Mouse (Mus musculus) hindbrain, embryonic 15.5 days (tissue): ENCODE data around the gene Kat6b. TPM values are rescaled to one million over a fixed set of nuclear protein-coding genes. Genes with fewer than 3 reads are reported as not detected.
A peak's percentile ranks its signal among the peaks of the same experiment; 100 is the strongest.

Experiments used
- ATAC-seq: fragments of 200-750 bp; cut with Nextera tagmentation; 2 replicates; pipeline ENCODE4 v1.8.0; 2017; ENCODE audit warnings: low read depth, moderate number of reproducible peaks, moderate TSS enrichment; ENCODE audit not compliant: low FRiP score
- H3K27ac ChIP-seq: fragments of 300-500 bp; sonication (generic); replicated peaks from 2 replicates; pipeline ENCODE4 v1.5.1; 2015; ENCODE audit warnings: mild to moderate bottlenecking, inconsistent platforms
- H3K27me3 ChIP-seq: fragments of 300-500 bp; sonication (generic); 2 replicates; pipeline ENCODE4 v1.6.1; 2015; ENCODE audit warnings: control low read depth, inconsistent platforms
- H3K36me3 ChIP-seq: fragments of 300-500 bp; sonication (generic); 2 replicates; pipeline ENCODE4 v1.6.1; 2015; ENCODE audit warnings: control low read depth, inconsistent platforms
- H3K4me1 ChIP-seq: fragments of 300-500 bp; sonication (generic); replicated peaks from 2 replicates; pipeline ENCODE4 v1.6.1; 2015; ENCODE audit warnings: control low read depth, inconsistent platforms
- H3K4me2 ChIP-seq: fragments of 300-500 bp; sonication (generic); 2 replicates; pipeline ENCODE4 v1.6.1; 2015; ENCODE audit warnings: moderate library complexity, mild to moderate bottlenecking, inconsistent platforms
- H3K4me3 ChIP-seq: fragments of 300-500 bp; sonication (generic); 2 replicates; pipeline ENCODE4 v1.5.1; 2015; ENCODE audit warnings: mild to moderate bottlenecking, inconsistent platforms
- H3K9ac ChIP-seq: fragments of 300-500 bp; sonication (generic); 2 replicates; pipeline ENCODE4 v1.6.1; 2015; ENCODE audit warnings: inconsistent platforms
- H3K9me3 ChIP-seq: fragments of 300-500 bp; sonication (generic); 2 replicates; pipeline ENCODE4 v1.6.1; 2016; ENCODE audit warnings: control low read depth, inconsistent platforms
- WGBS: fragments of 180-500 bp; shearing (Covaris S2); methylation state at CpG from one replicate; pipeline ENCODE4 v1.1.7; 2015; 5-methylcytosine and 5-hydroxymethylcytosine counted together
- polyA plus RNA-seq: library from polyadenylated mRNA; unstranded; fragments of >200 nt; fragmentation: Nextera tagmentation; extraction: Ambion mirVana; gene quantifications from 2 replicates; pipeline ENCODE4 v1.2.1, GENCODE M21; 2015

Kat6b gene
- polyA plus RNA-seq, 1 experiment from 2014 or later = 17.6 TPM

DNA sequence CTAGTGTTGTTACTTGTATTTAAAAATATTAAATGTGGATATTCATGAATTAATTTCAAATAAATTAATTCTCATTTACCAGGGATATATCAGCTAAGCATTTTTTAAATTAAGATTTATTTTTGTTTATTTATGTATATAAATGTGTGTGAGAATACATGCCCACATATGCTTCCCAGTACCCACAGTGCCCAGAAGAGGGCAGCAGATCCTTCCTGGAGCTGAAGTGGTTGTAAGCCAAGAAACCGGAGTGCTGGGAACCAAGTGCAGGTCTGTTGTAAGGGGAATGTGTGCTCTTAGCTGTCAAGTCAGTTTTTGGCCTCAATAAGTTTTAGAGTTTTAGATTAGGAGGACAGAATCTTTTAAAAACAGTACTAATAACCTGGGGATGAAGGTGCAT lies 110.9 kb downstream of the Kat6b start:
- WGBS = 100% methylated on average over 1 of the region's 1 CpGs
- H3K9me3 ChIP-seq = no peaks in the 10 kb centered on the region
- no peak overlapping the region for H3K4me3 ChIP-seq
- H3K36me3 ChIP-seq = no peaks in the 10 kb centered on the region
- no peak overlapping the region for H3K9ac ChIP-seq
- H3K27ac ChIP-seq = no peak overlapping the region
- H3K27me3 ChIP-seq = no peaks in the 10 kb centered on the region
- H3K4me2 ChIP-seq = no peak overlapping the region
- 0 out of 2 replicates have a peak, but pooled peaks cover 4% of the 10 kb centered on the region for H3K4me1 ChIP-seq
- no peak for ATAC-seq

GRCm38 (mm10) chr14:21592985-21593750 lies 111.9 kb downstream of the Kat6b start:
- Histone ChIP-seq H3K27ac (no peak overlapping the region), H3K9me3 (no peaks in the 10 kb centered on the region), H3K36me3 (no peaks in the 10 kb centered on the region), H3K4me3 (no peak overlapping the region), H3K27me3 (no peaks in the 10 kb centered on the region), H3K9ac (no peak overlapping the region), H3K4me1 (0 out of 2 replicates have a peak, but pooled peaks cover 4% of the 10 kb centered on the region), H3K4me2 (no peak overlapping the region)
- WGBS = 76% methylated on average over 8 of the region's 8 CpGs
- no peak for ATAC-seq

GRCm38 (mm10) chr14:21599446-21600173 lies 118.4 kb downstream of the Kat6b start:
- Histone ChIP-seq H3K4me2 (no peak overlapping the region), H3K4me1 (peaks cover 28% of the 10 kb centered on the region), H3K9ac (no peak overlapping the region), H3K27ac (peak overlapping the region; percentile 58), H3K9me3 (no peaks in the 10 kb centered on the region), H3K36me3 (no peaks in the 10 kb centered on the region), H3K27me3 (no peaks in the 10 kb centered on the region), H3K4me3 (no peak overlapping the region)
- 0 out of 2 replicates have a peak, but pooled peaks have one; percentile 46 for ATAC-seq
- WGBS = 30% methylated on average over 9 of the region's 9 CpGs

DNA sequence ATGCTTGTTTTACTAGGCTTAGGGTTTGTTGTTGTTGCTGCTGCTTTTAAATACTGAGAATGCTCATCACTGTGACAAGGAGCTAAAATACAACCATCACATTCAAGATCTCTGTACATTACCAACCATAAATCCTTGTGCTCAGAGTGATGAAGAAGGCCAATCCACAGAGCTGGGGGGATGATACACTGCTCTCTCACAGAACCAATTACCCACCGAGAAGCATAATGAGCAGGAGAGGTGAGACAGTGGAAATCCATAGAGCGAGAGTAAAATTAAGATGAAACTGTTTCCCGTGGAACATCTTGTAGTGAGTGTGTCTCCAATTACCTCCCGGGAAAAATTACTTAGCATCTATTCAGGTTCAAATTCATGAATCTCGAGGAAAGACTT lies 118.9 kb downstream of the Kat6b start:
- 0 out of 2 replicates have a peak, but pooled peaks have one; percentile 49 for ATAC-seq
- Histone ChIP-seq H3K4me1 (peaks cover 28% of the 10 kb centered on the region), H3K9me3 (no peaks in the 10 kb centered on the region), H3K27ac (peak overlapping the region; percentile 58), H3K9ac (no peak overlapping the region), H3K27me3 (no peaks in the 10 kb centered on the region), H3K36me3 (no peaks in the 10 kb centered on the region), H3K4me2 (no peak overlapping the region), H3K4me3 (no peak overlapping the region)
- 31% methylated on average over 5 of the region's 5 CpGs for WGBS

- no peak overlapping the region for H3K4me3 ChIP-seq
- H3K36me3 ChIP-seq = no peaks in the 10 kb centered on the region
- 59% methylated on average over 1 of the region's 1 CpGs for WGBS
- no peak overlapping the region for H3K9ac ChIP-seq
- no peak overlapping the region for H3K4me2 ChIP-seq
- H3K4me1 ChIP-seq = peaks cover 28% of the 10 kb centered on the region
- H3K27me3 ChIP-seq = no peaks in the 10 kb centered on the region
- H3K27ac ChIP-seq = no peak overlapping the region
- H3K9me3 ChIP-seq = no peaks in the 10 kb centered on the region
- no peak for ATAC-seq
Measured at GRCm38 (mm10) chr14:21600628-21601027, 119.4 kb downstream of the Kat6b start.

GRCm38 (mm10) chr14:21602166-21602565 lies 120.9 kb downstream of the Kat6b start:
- H3K4me2 ChIP-seq = no peak overlapping the region
- 90% methylated on average over 12 of the region's 12 CpGs for WGBS
- no peaks in the 10 kb centered on the region for H3K27me3 ChIP-seq
- no peak overlapping the region for H3K9ac ChIP-seq
- no peaks in the 10 kb centered on the region for H3K36me3 ChIP-seq
- H3K9me3 ChIP-seq = no peaks in the 10 kb centered on the region
- no peak for ATAC-seq
- H3K4me3 ChIP-seq = no peak overlapping the region
- H3K27ac ChIP-seq = no peak overlapping the region
- peaks cover 28% of the 10 kb centered on the region for H3K4me1 ChIP-seq

GRCm38 (mm10) chr14:21602937-21603336 lies 121.7 kb downstream of the Kat6b start:
- ATAC-seq = no peak
- WGBS = 85% methylated on average over 4 of the region's 4 CpGs

GRCm38 (mm10) chr14:21607686-21608085 lies 126.5 kb downstream of the Kat6b start:
- H3K4me3 ChIP-seq = no peak overlapping the region
- H3K9ac ChIP-seq = no peak overlapping the region
- no peaks in the 10 kb centered on the region for H3K27me3 ChIP-seq
- H3K4me1 ChIP-seq = peaks cover 29% of the 10 kb centered on the region
- H3K9me3 ChIP-seq = no peaks in the 10 kb centered on the region
- 0 out of 2 replicates have a peak overlapping the region, but pooled peaks have one; percentile 5 for H3K4me2 ChIP-seq
- no peaks in the 10 kb centered on the region for H3K36me3 ChIP-seq
- H3K27ac ChIP-seq = peak overlapping the region; percentile 67
- 39% methylated on average over 4 of the region's 4 CpGs for WGBS
- ATAC-seq = no peak

More at GRCm38 (mm10) chr14:21602937-21603336, 121.7 kb downstream of the Kat6b start:
- H3K4me1 ChIP-seq = peaks cover 33% of the 10 kb centered on the region
- H3K4me2 ChIP-seq = no peak overlapping the region
- H3K4me3 ChIP-seq = no peak overlapping the region
- no peak overlapping the region for H3K9ac ChIP-seq
- no peaks in the 10 kb centered on the region for H3K9me3 ChIP-seq
- no peak overlapping the region for H3K27ac ChIP-seq
- no peaks in the 10 kb centered on the region for H3K27me3 ChIP-seq
- no peaks in the 10 kb centered on the region for H3K36me3 ChIP-seq

DNA sequence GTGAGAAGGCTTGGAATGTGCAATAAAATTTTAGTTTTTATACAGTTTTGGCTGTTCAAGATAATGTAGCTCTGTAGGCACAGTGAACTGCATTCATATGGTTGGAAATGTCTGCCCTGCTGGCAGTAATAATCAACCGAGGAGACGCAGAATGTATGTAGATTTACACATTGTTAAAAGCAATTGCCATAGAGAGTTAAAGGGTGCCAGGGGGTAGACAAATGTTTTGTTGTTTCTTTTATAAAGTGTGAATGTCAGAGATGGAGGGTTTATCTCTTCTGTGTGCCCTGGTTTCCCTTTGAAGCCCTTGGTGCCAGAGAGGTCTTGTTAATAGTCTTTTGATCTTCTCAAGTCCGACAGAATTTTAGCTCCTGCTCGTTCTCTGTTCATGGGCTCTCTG lies 127.7 kb downstream of the Kat6b start:
- no peak for ATAC-seq
- Histone ChIP-seq H3K9ac (no peak overlapping the region), H3K27ac (peak overlapping the region; percentile 67; the same call in 1 of the 2 replicates), H3K4me3 (no peak overlapping the region), H3K9me3 (no peaks in the 10 kb centered on the region), H3K4me2 (no peak overlapping the region), H3K27me3 (no peaks in the 10 kb centered on the region), H3K4me1 (peaks cover 35% of the 10 kb centered on the region), H3K36me3 (no peaks in the 10 kb centered on the region)
- WGBS = 28% methylated on average over 4 of the region's 4 CpGs

DNA sequence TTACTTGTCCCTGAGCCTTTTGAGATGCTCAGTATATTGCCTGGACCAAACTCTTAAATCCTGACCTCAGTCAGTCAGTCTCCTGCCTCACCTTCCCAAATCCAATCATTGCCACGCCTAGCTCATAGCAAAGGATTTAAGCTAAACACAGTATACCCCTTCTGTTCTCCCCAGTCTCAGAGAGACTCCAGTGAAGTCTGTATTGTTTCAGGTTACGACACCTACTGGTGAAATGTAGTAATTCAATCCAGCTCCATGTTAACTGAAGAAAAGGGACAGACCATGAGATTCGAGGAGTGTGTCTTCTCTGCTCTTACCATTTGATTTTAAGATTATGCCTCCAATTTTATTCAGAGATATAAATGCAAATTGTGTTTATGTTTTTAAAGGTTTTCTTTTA lies 129.0 kb downstream of the Kat6b start:
- WGBS = 11% methylated on average over 3 of the region's 3 CpGs
- H3K36me3 ChIP-seq = no peaks in the 10 kb centered on the region
- H3K4me1 ChIP-seq = peaks cover 36% of the 10 kb centered on the region
- H3K9me3 ChIP-seq = no peaks in the 10 kb centered on the region
- H3K27me3 ChIP-seq = no peaks in the 10 kb centered on the region
- no peak overlapping the region for H3K4me3 ChIP-seq
- H3K4me2 ChIP-seq = no peak overlapping the region
- no peak overlapping the region for H3K9ac ChIP-seq
- ATAC-seq = peak; percentile 69; the same call in 1 of the 2 replicates
- H3K27ac ChIP-seq = no peak overlapping the region

- no peak overlapping the region for H3K27ac ChIP-seq
- no peak for ATAC-seq
- H3K36me3 ChIP-seq = no peaks in the 10 kb centered on the region
- no peaks in the 10 kb centered on the region for H3K27me3 ChIP-seq
- WGBS = 85% methylated on average over 6 of the region's 6 CpGs
- no peak overlapping the region for H3K4me3 ChIP-seq
- H3K9me3 ChIP-seq = no peaks in the 10 kb centered on the region
- H3K4me1 ChIP-seq = peaks cover 41% of the 10 kb centered on the region
- no peak overlapping the region for H3K9ac ChIP-seq
- H3K4me2 ChIP-seq = no peak overlapping the region
Measured at GRCm38 (mm10) chr14:21613031-21613430, 131.8 kb downstream of the Kat6b start.

- WGBS = 85% methylated on average over 5 of the region's 5 CpGs
- no peaks in the 10 kb centered on the region for H3K9me3 ChIP-seq
- H3K36me3 ChIP-seq = 0 out of 2 replicates have a peak, but pooled peaks cover under 1% of the 10 kb centered on the region
- H3K27me3 ChIP-seq = no peaks in the 10 kb centered on the region
- H3K4me3 ChIP-seq = no peak overlapping the region
- H3K27ac ChIP-seq = 0 out of 2 replicates have a peak overlapping the region, but pooled peaks have one; percentile 20
- no peak overlapping the region for H3K9ac ChIP-seq
- ATAC-seq = no peak
- no peak overlapping the region for H3K4me2 ChIP-seq
- peaks cover 30% of the 10 kb centered on the region for H3K4me1 ChIP-seq
Measured at GRCm38 (mm10) chr14:21614103-21614502, 132.9 kb downstream of the Kat6b start.
